Mouse (Mus musculus): ENCODE results near the gene Sinhcaf. TPM values are rescaled to one million over a fixed set of nuclear protein-coding genes. Genes with fewer than 3 reads are reported as not detected.
A peak's percentile ranks its signal among the peaks of the same experiment; 100 is the strongest.
"Not testable (repeated sequence)": the region's sequence is repeated elsewhere in the genome, so short reads cannot be mapped to it uniquely, and the experiment has no call there.

Sinhcaf gene
- 406 and 461 TPM in 2 replicates for polyA plus RNA-seq (2011; ENCODE audit: insufficient read depth, insufficient read length, low read depth, missing spikeins)

- peak within 1 kb of the TSS; percentile 88 for H3K4me3 ChIP-seq (ENCODE audit: low read depth, low read length)
- H3K4me1 ChIP-seq (ENCODE audit: control insufficient read depth, insufficient read depth, low read length): no peaks in the 10 kb centered on the region
- H3K9ac ChIP-seq (ENCODE audit: low read depth, poor library complexity, severe bottlenecking): peak within 1 kb of the TSS; percentile 98
- peak within 1 kb of the TSS; percentile 92 for H3K27ac ChIP-seq (ENCODE audit: insufficient read depth, low read length)
- no peaks in the 10 kb centered on the region for H3K9me3 ChIP-seq (replicated peaks; ENCODE audit: control insufficient read depth, insufficient read depth, low read length, poor library complexity, severe bottlenecking)
- peaks cover 30% of the 10 kb centered on the region for H3K36me3 ChIP-seq (ENCODE audit: control insufficient read depth, insufficient read depth, low read length, poor library complexity, severe bottlenecking)
- H3K27me3 ChIP-seq (ENCODE audit: control insufficient read depth, insufficient read depth, low read length, poor library complexity, severe bottlenecking): no peaks in the 10 kb centered on the region
- peak; percentile 86 for TF ChIP-seq EP300 (IDR thresholded peaks at IDR 0.05; ENCODE audit: insufficient read depth, low read depth, low read length)
- no peak for TF ChIP-seq POLR2A (IDR thresholded peaks at IDR 0.05; ENCODE audit: insufficient read depth, low read length)
- no peak for TF ChIP-seq CTCF (IDR thresholded peaks at IDR 0.05; ENCODE audit: low read depth, low read length)
Observed at GRCm38 (mm10) chr6:148946409-148946742, at the start of gene Sinhcaf. Sinhcaf (minus strand) TSS chr6:148946467.

- Histone ChIP-seq H3K27ac (ENCODE audit: insufficient read depth, low read length) (peak overlapping the region; percentile 99), H3K4me1 (ENCODE audit: control insufficient read depth, insufficient read depth, low read length) (peaks cover 1% of the 10 kb centered on the region), H3K27me3 (ENCODE audit: control insufficient read depth, insufficient read depth, low read length, poor library complexity, severe bottlenecking) (no peaks in the 10 kb centered on the region), H3K36me3 (ENCODE audit: control insufficient read depth, insufficient read depth, low read length, poor library complexity, severe bottlenecking) (no peaks in the 10 kb centered on the region; the same call in 1 of the 2 replicates), H3K9me3 (replicated peaks; ENCODE audit: control insufficient read depth, insufficient read depth, low read length, poor library complexity, severe bottlenecking) (no peaks in the 10 kb centered on the region), H3K4me3 (ENCODE audit: low read depth, low read length) (peak overlapping the region; percentile 29; the same call in 1 of the 2 replicates), H3K9ac (ENCODE audit: low read depth, poor library complexity, severe bottlenecking) (peak overlapping the region; percentile 46)
- TF ChIP-seq POLR2A (IDR thresholded peaks at IDR 0.05; ENCODE audit: insufficient read depth, low read length) (peak; percentile 42), CTCF (IDR thresholded peaks at IDR 0.05; ENCODE audit: low read depth, low read length) (no peak), EP300 (IDR thresholded peaks at IDR 0.05; ENCODE audit: insufficient read depth, low read depth, low read length) (peak; percentile 52; the same call in 1 of the 2 replicates)
Observed at GRCm38 (mm10) chr6:148994327-148994999, 48.2 kb upstream of the Sinhcaf start.

- Histone ChIP-seq H3K9me3 (replicated peaks; ENCODE audit: control insufficient read depth, insufficient read depth, low read length, poor library complexity, severe bottlenecking) (no peaks in the 10 kb centered on the region), H3K9ac (ENCODE audit: low read depth, poor library complexity, severe bottlenecking) (peak overlapping the region; percentile 97)
Observed at GRCm38 (mm10) chr6:148993117-148994077, 47.1 kb upstream of the Sinhcaf start.

GRCm38 (mm10) chr6:148992373-148993116, 46.3 kb upstream of the Sinhcaf start:
- peak overlapping the region; percentile 100 for H3K27ac ChIP-seq (ENCODE audit: insufficient read depth, low read length)
- H3K9ac ChIP-seq (ENCODE audit: low read depth, poor library complexity, severe bottlenecking): peak overlapping the region; percentile 97
- peak overlapping the region; percentile 93 for H3K4me3 ChIP-seq (ENCODE audit: low read depth, low read length)

More at GRCm38 (mm10) chr6:148993117-148994077, 47.1 kb upstream of the Sinhcaf start:
- Histone ChIP-seq H3K27me3 (ENCODE audit: control insufficient read depth, insufficient read depth, low read length, poor library complexity, severe bottlenecking) (no peaks in the 10 kb centered on the region), H3K27ac (ENCODE audit: insufficient read depth, low read length) (peak overlapping the region; percentile 100), H3K4me1 (ENCODE audit: control insufficient read depth, insufficient read depth, low read length) (peaks cover 1% of the 10 kb centered on the region), H3K36me3 (ENCODE audit: control insufficient read depth, insufficient read depth, low read length, poor library complexity, severe bottlenecking) (no peaks in the 10 kb centered on the region; the same call in 1 of the 2 replicates), H3K4me3 (ENCODE audit: low read depth, low read length) (peak overlapping the region; percentile 96)
- TF ChIP-seq CTCF (IDR thresholded peaks at IDR 0.05; ENCODE audit: low read depth, low read length) (peak; percentile 5), EP300 (IDR thresholded peaks at IDR 0.05; ENCODE audit: insufficient read depth, low read depth, low read length) (no peak)

GRCm38 (mm10) chr6:148991660-148992372, 45.5 kb upstream of the Sinhcaf start:
- H3K27me3 ChIP-seq (ENCODE audit: control insufficient read depth, insufficient read depth, low read length, poor library complexity, severe bottlenecking): no peaks in the 10 kb centered on the region
- peaks cover 1% of the 10 kb centered on the region for H3K4me1 ChIP-seq (ENCODE audit: control insufficient read depth, insufficient read depth, low read length)
- no peaks in the 10 kb centered on the region for H3K36me3 ChIP-seq (ENCODE audit: control insufficient read depth, insufficient read depth, low read length, poor library complexity, severe bottlenecking)
- H3K9ac ChIP-seq (ENCODE audit: low read depth, poor library complexity, severe bottlenecking): peak overlapping the region; percentile 97
- H3K9me3 ChIP-seq (replicated peaks; ENCODE audit: control insufficient read depth, insufficient read depth, low read length, poor library complexity, severe bottlenecking): no peaks in the 10 kb centered on the region
- TF ChIP-seq CTCF (IDR thresholded peaks at IDR 0.05; ENCODE audit: low read depth, low read length) (no peak), POLR2A (IDR thresholded peaks at IDR 0.05; ENCODE audit: insufficient read depth, low read length) (no peak), EP300 (IDR thresholded peaks at IDR 0.05; ENCODE audit: insufficient read depth, low read depth, low read length) (0 out of 2 replicates have a peak, but pooled peaks have one; percentile 48)
- peak overlapping the region; percentile 48 for H3K4me3 ChIP-seq (ENCODE audit: low read depth, low read length)
- peak overlapping the region; percentile 99 for H3K27ac ChIP-seq (ENCODE audit: insufficient read depth, low read length)

More at GRCm38 (mm10) chr6:148992373-148993116, 46.3 kb upstream of the Sinhcaf start:
- H3K4me1 ChIP-seq (ENCODE audit: control insufficient read depth, insufficient read depth, low read length): peaks cover 1% of the 10 kb centered on the region
- no peaks in the 10 kb centered on the region for H3K27me3 ChIP-seq (ENCODE audit: control insufficient read depth, insufficient read depth, low read length, poor library complexity, severe bottlenecking)
- H3K36me3 ChIP-seq (ENCODE audit: control insufficient read depth, insufficient read depth, low read length, poor library complexity, severe bottlenecking): no peaks in the 10 kb centered on the region
- TF ChIP-seq CTCF (IDR thresholded peaks at IDR 0.05; ENCODE audit: low read depth, low read length): no peak
- peak; percentile 88 for TF ChIP-seq EP300 (IDR thresholded peaks at IDR 0.05; ENCODE audit: insufficient read depth, low read depth, low read length)
- TF ChIP-seq POLR2A (IDR thresholded peaks at IDR 0.05; ENCODE audit: insufficient read depth, low read length): no peak
- no peaks in the 10 kb centered on the region for H3K9me3 ChIP-seq (replicated peaks; ENCODE audit: control insufficient read depth, insufficient read depth, low read length, poor library complexity, severe bottlenecking)

- H3K4me3 ChIP-seq (ENCODE audit: low read depth, low read length); H3K27me3 ChIP-seq (ENCODE audit: control insufficient read depth, insufficient read depth, low read length, poor library complexity, severe bottlenecking); H3K36me3 ChIP-seq (ENCODE audit: control insufficient read depth, insufficient read depth, low read length, poor library complexity, severe bottlenecking); H3K4me1 ChIP-seq (ENCODE audit: control insufficient read depth, insufficient read depth, low read length); H3K9me3 ChIP-seq (replicated peaks; ENCODE audit: control insufficient read depth, insufficient read depth, low read length, poor library complexity, severe bottlenecking): not testable (repeated sequence)
- Histone ChIP-seq H3K27ac (ENCODE audit: insufficient read depth, low read length) (peak overlapping the region; percentile 99), H3K9ac (ENCODE audit: low read depth, poor library complexity, severe bottlenecking) (peak overlapping the region; percentile 97; the same call in 1 of the 2 replicates)
Observed at GRCm38 (mm10) chr6:148989792-148990491, 43.7 kb upstream of the Sinhcaf start.

Data from ES-Bruce4 (cell line).